Mouse (Mus musculus) c-Kit-positive CD71-positive TER-119-positive erythroid progenitor cells, embryonic 14.5 days (primary cell): Measurements from ENCODE around the gene Gm6367.
"Not testable (repeated sequence)": the region's sequence is repeated elsewhere in the genome, so short reads cannot be mapped to it uniquely, and the experiment has no call there.

Experiments
- DNase-seq: peaks from one replicate; pipeline ENCODE4 v3.0.0-alpha.2; 2013; ENCODE audit warnings: low spot score

Gm6367 gene

GRCm38 (mm10) chr5:94988326-94988725 is at the start of gene Gm6367:
Gm6367 (plus strand) TSS chr5:94988626.
- not testable (repeated sequence) for DNase-seq
